Mouse (Mus musculus): ENCODE measurements at regions not wholly inside any gene's neighbourhood (a gene's known extent, or its start where the extent isn't known, plus 50 kb on each side); places are given as distances from the start of the nearest gene placed in this dataset.
"Not testable (repeated sequence)": the region's sequence is repeated elsewhere in the genome, so short reads cannot be mapped to it uniquely, and the experiment has no call there.

- TF ChIP-seq CTCF, EP300 (IDR thresholded peaks at IDR 0.05; ENCODE audit: low read depth): not testable (repeated sequence)
These were observed 51.2 kb upstream of the Asns start for GRCm38 (mm10) chr6:7744257-7744656.

Data from liver, postnatal 0 days (tissue).